In the genomic region with DNA sequence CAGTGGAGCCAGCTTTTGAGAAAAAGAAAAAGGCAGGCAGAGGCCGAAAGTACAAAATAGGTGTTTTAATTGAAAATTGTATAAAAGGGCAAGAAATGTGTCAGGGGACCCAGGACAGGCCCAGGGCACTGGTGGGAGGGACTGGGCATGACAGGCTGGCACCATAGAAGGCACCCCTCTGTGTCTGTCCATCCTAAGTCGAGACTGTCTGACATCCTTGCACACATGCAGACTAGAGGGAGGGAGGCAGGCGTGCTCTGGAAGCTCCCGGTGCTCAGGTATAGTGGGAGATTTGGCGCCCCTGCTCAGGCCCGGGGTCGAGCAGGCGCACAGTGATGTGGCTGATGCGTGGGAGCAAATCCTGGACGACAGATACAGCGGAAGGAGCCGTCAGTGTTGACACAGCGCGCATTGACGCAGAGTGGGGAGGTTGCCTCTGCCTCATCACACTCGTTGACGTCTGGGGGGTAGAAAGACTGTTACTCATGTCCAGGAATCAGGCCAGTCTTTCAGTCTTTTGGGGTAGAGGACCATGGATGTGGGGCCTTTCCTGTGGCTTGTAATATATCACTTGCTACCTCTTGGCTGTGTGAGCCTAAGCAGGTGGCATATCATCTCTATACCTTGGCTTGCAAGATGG, we compare ENCODE assay signal across 30 mouse cellular contexts. TPM values are rescaled to one million over a fixed set of nuclear protein-coding genes. Genes with fewer than 3 reads are reported as not detected.
DNase-seq lines count a peak whose midpoint lies in the region; ATAC-seq and TF ChIP-seq lines count a peak whose summit lies in the region.
"Had no signal": no experiment of that assay in that cellular context is flagged by ENCODE, and none has a peak within 500 bp of the region (broad histone marks: within the 10 kb centered on the region; RNA-seq: fewer than 3 reads in every experiment).

No protein-coding gene starts in this region.

- ATAC-seq in hindbrain, embryonic 13.5 days (ENCODE audit: low FRiP score), result no peak
- ATAC-seq: activated CD4-positive, CD25-positive, alpha-beta regulatory T cell, adult 4 months; forebrain, embryonic 14.5 days; forebrain, embryonic 16.5 days; Patski had no signal

- H3K27ac ChIP-seq in gastrocnemius, adult 2 months, result peak overlapping the region; percentile 59
- H3K27ac ChIP-seq in ES-Bruce4 (ENCODE audit: insufficient read depth, low read length), result peak overlapping the region; percentile 17
- H3K27ac ChIP-seq in hindbrain, embryonic 13.5 days, result no peak overlapping the region
- H3K27ac ChIP-seq: embryonic facial prominence, embryonic 13.5 days; embryonic facial prominence, embryonic 15.5 days; forebrain, embryonic 10.5 days; forebrain, embryonic 12.5 days had no signal

- H3K9me3 ChIP-seq in ES-Bruce4 (replicated peaks; ENCODE audit: control insufficient read depth, insufficient read depth, low read length, poor library complexity, severe bottlenecking), result no peaks in the 10 kb centered on the region
- H3K9me3 ChIP-seq in hindbrain, embryonic 13.5 days, result no peaks in the 10 kb centered on the region
- H3K9me3 ChIP-seq: embryonic facial prominence, embryonic 13.5 days; embryonic facial prominence, embryonic 15.5 days; forebrain, embryonic 10.5 days; forebrain, embryonic 12.5 days; G1E had no signal

- H3K27me3 ChIP-seq in ES-Bruce4 (ENCODE audit: control insufficient read depth, insufficient read depth, low read length, poor library complexity, severe bottlenecking), result no peaks in the 10 kb centered on the region
- peaks cover 33% of the 10 kb centered on the region for H3K27me3 ChIP-seq in hindbrain, embryonic 13.5 days
- H3K27me3 ChIP-seq: Patski had no signal

- H3K36me3 ChIP-seq in ES-Bruce4 (ENCODE audit: control insufficient read depth, insufficient read depth, low read length, poor library complexity, severe bottlenecking), result 0 out of 2 replicates have a peak, but pooled peaks cover 2% of the 10 kb centered on the region
- H3K36me3 ChIP-seq in hindbrain, embryonic 13.5 days, result no peaks in the 10 kb centered on the region
- H3K36me3 ChIP-seq: forebrain, embryonic 10.5 days; forebrain, embryonic 12.5 days; G1E had no signal

- H3K4me3 ChIP-seq in gastrocnemius, adult 2 months, result no peak overlapping the region
- H3K4me3 ChIP-seq in ES-Bruce4 (ENCODE audit: low read depth, low read length), result no peak overlapping the region
- no peak overlapping the region for H3K4me3 ChIP-seq in hindbrain, embryonic 13.5 days
- H3K4me3 ChIP-seq: embryonic facial prominence, embryonic 13.5 days; embryonic facial prominence, embryonic 15.5 days; erythroblast, embryonic 14.5 days; forebrain, embryonic 10.5 days; forebrain, embryonic 12.5 days had no signal

- H3K9ac ChIP-seq in ES-Bruce4 (ENCODE audit: low read depth, poor library complexity, severe bottlenecking), result no peak overlapping the region
- H3K9ac ChIP-seq in hindbrain, embryonic 13.5 days, result no peak overlapping the region
- H3K9ac ChIP-seq: embryonic facial prominence, embryonic 13.5 days; embryonic facial prominence, embryonic 15.5 days; forebrain, embryonic 12.5 days had no signal

- DNase-seq in gastrocnemius, adult 2 months, result no peak
- DNase-seq in gastrocnemius, adult 18-20 months (ENCODE audit: low spot score), result no peak
- DNase-seq in 3134 (ENCODE audit: extremely low read depth, insufficient read length, low spot score), result peak; percentile 33
- DNase-seq in ovary, postnatal 14 days (ENCODE audit: low spot score), result no peak
- DNase-seq: adrenal gland, postnatal 10 days; adrenal gland, postnatal 25 days; cerebellum, adult 11 months; cerebellum, adult 18-20 months; cerebellum, adult 8-10 months; cerebellum, adult 9-11 months; cerebellum, postnatal 14 days; cerebellum, postnatal 36 days; embryo, embryonic 11 days had no signal

- no peak for TF ChIP-seq POLR2A in ES-Bruce4 (IDR thresholded peaks at IDR 0.05; ENCODE audit: insufficient read depth, low read length)

- no peak overlapping the region for H3K4me2 ChIP-seq in hindbrain, embryonic 13.5 days
- H3K4me2 ChIP-seq: embryonic facial prominence, embryonic 13.5 days; embryonic facial prominence, embryonic 15.5 days; forebrain, embryonic 12.5 days had no signal

- intact Hi-C loops in gastrocnemius, adult 2 months (cut with DNase I), result no loop called here

- WGBS in hindbrain, embryonic 13.5 days, result 86% methylated on average over 17 of the region's 17 CpGs

- no peak for TF ChIP-seq EP300 in ES-Bruce4 (IDR thresholded peaks at IDR 0.05; ENCODE audit: insufficient read depth, low read depth, low read length)

- no peak for TF ChIP-seq CTCF in gastrocnemius, adult 2 months (IDR thresholded peaks at IDR 0.05)
- TF ChIP-seq CTCF in ES-Bruce4 (IDR thresholded peaks at IDR 0.05; ENCODE audit: low read depth, low read length), result no peak

- no peaks in the 10 kb centered on the region for H3K4me1 ChIP-seq in ES-Bruce4 (ENCODE audit: control insufficient read depth, insufficient read depth, low read length)
- peaks cover 11% of the 10 kb centered on the region for H3K4me1 ChIP-seq in hindbrain, embryonic 13.5 days (replicated peaks)

RNA-seq across cellular contexts. Expression of a gene that starts 32.3 kb away (rescaled TPM):
- 10 to 100 TPM; 48.0 to 81.2 TPM for total RNA-seq in gastrocnemius, adult 2 months (2021)
- 10 to 100 TPM; 55.8 to 66.9 TPM for total RNA-seq in gastrocnemius, adult 18-20 months (2021)
- polyA plus RNA-seq in ES-Bruce4 (2011; ENCODE audit: insufficient read depth, insufficient read length, low read depth, missing spikeins), result 66.8 and 72.5 TPM in 2 replicates
- 5.4 and 6.0 TPM in 2 replicates for polyA plus RNA-seq in hindbrain, embryonic 13.5 days (2015; fragmentation: Nextera tagmentation; extraction: Ambion mirVana)
- total RNA-seq: common myeloid progenitor, adult 5-6 weeks had no signal

RNA-seq across cellular contexts. Expression of a gene that starts 47.0 kb away (rescaled TPM):
- total RNA-seq in gastrocnemius, adult 2 months (2021), result 1 to 10 TPM; 3.8 to 4.2 TPM
- 1 to 10 TPM; 2.2 to 2.8 TPM for total RNA-seq in gastrocnemius, adult 18-20 months (2021)
- 32.9 and 38.5 TPM in 2 replicates for polyA plus RNA-seq in ES-Bruce4 (2011; ENCODE audit: insufficient read depth, insufficient read length, low read depth, missing spikeins)
- polyA plus RNA-seq in hindbrain, embryonic 13.5 days (2015; fragmentation: Nextera tagmentation; extraction: Ambion mirVana), result 48.4 and 49.6 TPM in 2 replicates
- polyA plus RNA-seq: activated CD4-positive, CD25-positive, alpha-beta regulatory T cell, adult 4 months had no signal

RNA-seq across cellular contexts. Expression of a gene that starts 50.6 kb away (rescaled TPM):
- 1 to 10 TPM; 2.3 to 2.8 TPM for total RNA-seq in gastrocnemius, adult 2 months (2021)
- total RNA-seq in gastrocnemius, adult 18-20 months (2021), result 1 to 10 TPM; 2.2 to 3.0 TPM
- polyA plus RNA-seq in ES-Bruce4 (2011; ENCODE audit: insufficient read depth, insufficient read length, low read depth, missing spikeins), result 43.6 and 44.5 TPM in 2 replicates
- polyA plus RNA-seq in hindbrain, embryonic 13.5 days (2015; fragmentation: Nextera tagmentation; extraction: Ambion mirVana), result 61.8 and 62.5 TPM in 2 replicates

RNA-seq across cellular contexts. Expression of a gene that starts 52.0 kb away (rescaled TPM):
- total RNA-seq in gastrocnemius, adult 2 months (2021), result not detected
- under 1 TPM in 1 of 2 experiments, not detected in 1; 0.57 TPM for total RNA-seq in gastrocnemius, adult 18-20 months (2021)
- polyA plus RNA-seq in ES-Bruce4 (2011; ENCODE audit: insufficient read depth, insufficient read length, low read depth, missing spikeins), result 15.8 and 17.1 TPM in 2 replicates
- not detected in 2 replicates for polyA plus RNA-seq in hindbrain, embryonic 13.5 days (2015; fragmentation: Nextera tagmentation; extraction: Ambion mirVana)
- total RNA-seq: common myeloid progenitor, adult 5-6 weeks; G1E had no signal
- polyA plus RNA-seq: brain, embryonic 14.5 days; C2C12; embryonic facial prominence, embryonic 11.5 days; embryonic facial prominence, embryonic 13.5 days; erythroblast, embryonic 14.5 days; forebrain, embryonic 12.5 days; forebrain, embryonic 16.5 days; frontal cortex, adult 2 months had no signal
